Mouse (Mus musculus) kidney, adult 11 months (tissue): ENCODE measurements around the gene Olfr1458.

Experiments
- DNase-seq: peaks from one replicate; pipeline ENCODE4 v3.0.0; 2022

Gene Olfr1458

GRCm38 (mm10) chr19:13106675-13107074, at the start of gene Olfr1458:
TSS of gene Olfr1458 (minus strand) at chr19:13106775.
- DNase-seq: no peak

DNA sequence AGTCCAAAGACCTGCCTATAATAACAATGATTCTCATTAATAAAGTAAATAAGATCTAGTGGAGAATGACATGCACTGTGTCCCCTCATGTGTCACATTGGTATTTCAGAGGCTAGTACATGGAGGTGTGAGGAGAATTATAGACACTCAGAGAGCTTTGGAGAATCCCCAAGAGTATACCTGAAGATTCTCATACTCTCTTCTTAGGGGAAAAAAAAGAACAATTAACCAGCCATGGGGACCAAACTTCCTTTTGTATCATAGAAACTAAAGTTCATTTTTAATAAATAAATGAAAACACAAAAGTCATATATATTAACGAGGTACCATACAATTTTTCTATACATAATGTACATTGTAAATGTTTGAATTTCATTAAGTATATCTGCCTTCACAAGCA, 42.9 kb upstream of the Olfr1458 start, which contains the start of gene Olfr1459:
Gene Olfr1459 (minus strand): TSS at position 101 of the 400 bp plus-strand sequence.
- DNase-seq: no peak

DNA sequence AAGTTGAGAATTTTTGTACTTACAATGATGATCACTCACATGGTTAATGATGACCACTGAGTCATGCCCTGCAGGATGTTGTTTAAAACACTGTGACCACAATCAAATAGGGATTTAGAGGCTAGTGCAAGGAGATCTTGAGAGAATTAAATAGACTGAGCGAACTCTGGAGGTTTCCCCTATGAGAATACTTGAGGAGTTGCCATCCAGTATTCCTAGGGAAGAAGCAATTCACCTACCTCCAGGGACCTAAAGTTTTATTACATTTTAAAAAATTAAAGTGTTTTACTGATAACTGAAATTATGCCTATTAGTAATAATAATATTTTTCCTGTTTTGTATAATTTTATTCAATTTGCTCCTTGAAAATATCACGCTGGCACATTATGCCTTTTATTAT, 8.8 kb downstream of the Olfr1458 start, which contains the start of gene Olfr1457:
Gene Olfr1457 (minus strand): TSS at position 101 of the 400 bp plus-strand sequence.
- DNase-seq: no peak

DNA sequence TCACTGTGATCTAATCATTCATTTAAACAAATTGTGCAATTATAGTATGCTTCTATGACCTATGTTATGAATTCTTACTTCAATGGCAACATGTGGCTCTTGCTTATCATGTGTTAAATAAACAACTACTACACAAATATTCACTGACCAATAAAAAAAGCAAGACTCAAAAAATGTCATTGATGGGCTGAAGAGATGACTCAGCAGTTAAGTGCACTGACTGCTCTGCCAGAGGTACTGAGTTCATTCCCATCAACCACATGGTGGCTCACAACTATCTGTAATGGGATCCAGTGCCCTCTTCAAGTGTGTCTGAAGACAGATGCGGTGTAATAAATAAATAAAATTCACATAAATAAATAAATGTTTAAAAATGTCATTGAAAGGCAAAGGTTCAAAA, 12.7 kb downstream of the Olfr1458 start:
- DNase-seq: no peak

GRCm38 (mm10) chr19:13060310-13060709, 46.3 kb downstream of the Olfr1458 start, which contains the start of gene Olfr1454:
TSS of gene Olfr1454 (plus strand) at chr19:13060610.
- no peak for DNase-seq
